Mouse (Mus musculus): ENCODE data around the gene Calr4. TPM values are rescaled to one million over a fixed set of nuclear protein-coding genes. Genes with fewer than 3 reads are reported as not detected.

The Calr4 gene
- polyA plus RNA-seq, 1 experiment from 2014 or later: 0.14 TPM

DNA sequence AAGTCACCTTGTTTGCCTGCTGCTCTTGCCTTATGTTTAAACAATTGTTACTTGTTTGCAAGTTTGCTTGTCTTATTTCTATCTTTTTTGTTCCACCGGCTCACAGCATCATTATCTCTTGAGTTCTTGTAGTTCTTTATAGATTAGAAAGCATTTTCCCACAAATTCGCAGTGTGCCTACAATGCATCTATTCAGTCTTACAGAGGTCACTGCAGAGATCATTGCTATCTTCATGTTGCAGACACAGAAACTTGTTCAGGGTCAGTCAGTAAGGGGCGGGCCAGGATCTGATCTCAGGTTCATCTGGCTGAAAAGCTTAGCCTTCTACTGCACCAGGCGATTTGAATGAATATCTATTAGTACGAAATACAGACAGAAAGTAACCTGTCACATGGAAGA, 20.2 kb downstream of the Calr4 start:
- ATAC-seq (replicated peaks; ENCODE audit: insufficient number of reproducible peaks, low FRiP score, low TSS enrichment, low read depth) (no peak), DNase-seq (ENCODE audit: low spot score) (no peak)
- 82% methylated on average over 5 of the region's 5 CpGs for WGBS
- no peak overlapping the region for H3K27ac ChIP-seq (replicated peaks; ENCODE audit: low read depth, low read length)
- no peak overlapping the region for H3K9ac ChIP-seq (replicated peaks; ENCODE audit: low read length)
- H3K36me3 ChIP-seq (replicated peaks; ENCODE audit: control insufficient read depth, insufficient read depth, low read depth, low read length): no peaks in the 10 kb centered on the region
- H3K4me2 ChIP-seq (ENCODE audit: low read depth, low read length): no peak overlapping the region
- no peaks in the 10 kb centered on the region; the same call in 1 of the 2 replicates for H3K4me1 ChIP-seq (ENCODE audit: control insufficient read depth, insufficient read depth, low read length)
- H3K4me3 ChIP-seq (ENCODE audit: low read depth, low read length): no peak overlapping the region
- no peaks in the 10 kb centered on the region for H3K27me3 ChIP-seq (ENCODE audit: control insufficient read depth, insufficient read depth, low read length)
- H3K9me3 ChIP-seq (replicated peaks; ENCODE audit: control insufficient read depth, low read length): no peaks in the 10 kb centered on the region

DNA sequence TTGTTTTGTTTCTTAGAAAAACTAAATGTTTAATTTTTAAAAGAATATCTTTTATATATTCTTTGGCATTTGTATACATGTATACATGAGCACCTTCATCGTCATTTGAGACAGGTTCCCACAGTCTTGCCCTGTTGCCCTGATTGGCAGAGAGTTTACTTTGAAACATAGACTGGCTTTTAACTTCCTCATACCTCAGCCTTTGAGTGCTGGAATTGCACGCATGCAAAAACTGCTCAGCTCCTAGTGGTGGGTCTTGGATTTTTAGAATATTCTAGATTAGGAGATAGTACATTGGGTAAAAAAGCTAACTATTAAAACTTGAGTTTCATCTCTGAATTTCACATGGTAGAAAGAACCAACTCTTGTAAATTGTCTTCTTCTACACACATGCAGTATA, 21.0 kb downstream of the Calr4 start:
- Histone ChIP-seq H3K4me2 (ENCODE audit: low read depth, low read length) (no peak overlapping the region), H3K9ac (replicated peaks; ENCODE audit: low read length) (no peak overlapping the region), H3K4me1 (ENCODE audit: control insufficient read depth, insufficient read depth, low read length) (no peaks in the 10 kb centered on the region; the same call in 1 of the 2 replicates), H3K9me3 (replicated peaks; ENCODE audit: control insufficient read depth, low read length) (no peaks in the 10 kb centered on the region), H3K27ac (replicated peaks; ENCODE audit: low read depth, low read length) (no peak overlapping the region), H3K36me3 (replicated peaks; ENCODE audit: control insufficient read depth, insufficient read depth, low read depth, low read length) (no peaks in the 10 kb centered on the region), H3K4me3 (ENCODE audit: low read depth, low read length) (no peak overlapping the region), H3K27me3 (ENCODE audit: control insufficient read depth, insufficient read depth, low read length) (no peaks in the 10 kb centered on the region)
- ATAC-seq (replicated peaks; ENCODE audit: insufficient number of reproducible peaks, low FRiP score, low TSS enrichment, low read depth) (no peak), DNase-seq (ENCODE audit: low spot score) (no peak)
- WGBS: 77% methylated on average over 2 of the region's 2 CpGs

DNA sequence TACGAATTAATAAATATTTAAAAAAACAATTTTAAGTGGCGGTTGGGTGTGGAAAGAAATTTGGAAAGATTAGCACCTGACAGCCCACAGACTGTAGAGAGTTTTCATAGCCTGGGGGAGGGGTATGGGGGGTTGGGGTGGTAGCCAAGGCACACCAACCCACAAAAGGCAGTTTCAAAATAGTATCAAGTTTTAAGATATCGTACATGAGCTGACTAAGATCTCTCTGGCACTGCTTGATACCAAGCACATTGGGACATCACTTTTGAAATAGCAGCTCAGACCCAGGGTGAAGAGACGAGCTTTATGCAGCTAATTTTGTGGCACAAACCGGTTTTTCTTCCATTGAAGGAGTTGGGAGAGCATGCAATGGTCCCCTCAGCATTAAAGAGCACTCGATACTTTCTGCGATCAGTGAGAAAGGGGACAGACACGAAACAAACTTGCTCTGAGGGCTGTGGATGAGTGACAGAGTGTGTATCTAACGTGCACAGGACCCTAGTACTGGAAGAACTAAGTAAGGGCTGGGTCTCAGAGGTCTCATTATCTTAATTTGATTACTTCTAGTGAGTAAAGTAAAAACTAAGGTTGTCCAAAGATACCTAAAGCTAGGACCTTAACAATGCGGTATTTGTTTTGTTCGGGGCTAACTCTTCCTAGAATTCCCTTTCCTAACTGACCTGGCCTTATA, 21.6 kb downstream of the Calr4 start:
- Histone ChIP-seq H3K4me1 (ENCODE audit: control insufficient read depth, insufficient read depth, low read length) (no peaks in the 10 kb centered on the region; the same call in 1 of the 2 replicates), H3K27ac (replicated peaks; ENCODE audit: low read depth, low read length) (no peak overlapping the region), H3K27me3 (ENCODE audit: control insufficient read depth, insufficient read depth, low read length) (no peaks in the 10 kb centered on the region), H3K4me3 (ENCODE audit: low read depth, low read length) (no peak overlapping the region), H3K4me2 (ENCODE audit: low read depth, low read length) (no peak overlapping the region), H3K9me3 (replicated peaks; ENCODE audit: control insufficient read depth, low read length) (no peaks in the 10 kb centered on the region), H3K9ac (replicated peaks; ENCODE audit: low read length) (no peak overlapping the region), H3K36me3 (replicated peaks; ENCODE audit: control insufficient read depth, insufficient read depth, low read depth, low read length) (no peaks in the 10 kb centered on the region)
- ATAC-seq (replicated peaks; ENCODE audit: insufficient number of reproducible peaks, low FRiP score, low TSS enrichment, low read depth) (no peak), DNase-seq (ENCODE audit: low spot score) (no peak)
- WGBS: 78% methylated on average over 11 of the region's 11 CpGs

DNA sequence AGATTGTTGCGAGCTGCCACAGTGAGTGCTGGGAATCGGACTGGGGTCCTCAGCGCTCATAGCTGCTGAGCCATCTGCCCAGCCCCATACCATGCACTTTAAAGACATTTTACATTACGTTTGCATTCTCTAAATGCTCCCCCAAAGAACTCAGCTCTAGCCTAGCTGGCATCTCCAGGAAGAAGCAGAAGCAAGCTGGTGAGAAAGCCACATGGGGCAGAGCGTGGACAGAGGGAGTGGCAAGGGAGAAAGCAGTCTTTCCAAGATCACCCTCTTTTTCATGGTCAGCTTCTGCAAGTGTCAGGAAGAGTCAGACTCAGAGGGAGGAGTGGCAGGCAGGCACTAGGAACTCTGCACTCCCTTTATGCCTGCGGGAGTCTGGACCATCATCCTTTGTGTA, 22.5 kb downstream of the Calr4 start:
- Histone ChIP-seq H3K9me3 (replicated peaks; ENCODE audit: control insufficient read depth, low read length) (no peaks in the 10 kb centered on the region), H3K27ac (replicated peaks; ENCODE audit: low read depth, low read length) (no peak overlapping the region), H3K9ac (replicated peaks; ENCODE audit: low read length) (no peak overlapping the region), H3K4me3 (ENCODE audit: low read depth, low read length) (no peak overlapping the region), H3K4me1 (ENCODE audit: control insufficient read depth, insufficient read depth, low read length) (no peaks in the 10 kb centered on the region), H3K4me2 (ENCODE audit: low read depth, low read length) (no peak overlapping the region), H3K36me3 (replicated peaks; ENCODE audit: control insufficient read depth, insufficient read depth, low read depth, low read length) (no peaks in the 10 kb centered on the region), H3K27me3 (ENCODE audit: control insufficient read depth, insufficient read depth, low read length) (no peaks in the 10 kb centered on the region)
- no peak for ATAC-seq (replicated peaks; ENCODE audit: insufficient number of reproducible peaks, low FRiP score, low TSS enrichment, low read depth)
- DNase-seq (ENCODE audit: low spot score): no peak
- 83% methylated on average over 6 of the region's 6 CpGs for WGBS

DNA sequence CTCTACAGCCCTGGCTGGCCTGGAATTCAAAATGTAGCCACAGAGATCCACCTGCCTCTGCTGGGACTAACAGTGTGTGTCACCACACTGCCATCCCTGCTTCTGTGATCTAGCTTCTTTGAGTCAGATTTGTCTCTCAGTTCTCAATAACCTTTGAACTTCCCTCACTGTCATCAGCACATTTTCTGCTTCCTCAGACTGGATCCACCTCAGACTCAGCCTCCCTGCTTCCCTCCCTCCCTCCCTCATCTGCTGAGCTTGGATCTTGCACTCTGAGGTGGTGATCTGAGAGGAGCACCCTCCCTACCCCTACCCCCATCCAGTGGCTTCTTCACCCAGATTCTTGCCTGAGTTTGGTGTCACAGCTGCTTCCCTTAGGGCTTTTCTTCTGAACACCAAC, 23.4 kb downstream of the Calr4 start:
- Histone ChIP-seq H3K9me3 (replicated peaks; ENCODE audit: control insufficient read depth, low read length) (no peaks in the 10 kb centered on the region), H3K9ac (replicated peaks; ENCODE audit: low read length) (no peak overlapping the region), H3K27ac (replicated peaks; ENCODE audit: low read depth, low read length) (no peak overlapping the region), H3K36me3 (replicated peaks; ENCODE audit: control insufficient read depth, insufficient read depth, low read depth, low read length) (no peaks in the 10 kb centered on the region), H3K4me2 (ENCODE audit: low read depth, low read length) (no peak overlapping the region), H3K27me3 (ENCODE audit: control insufficient read depth, insufficient read depth, low read length) (no peaks in the 10 kb centered on the region), H3K4me1 (ENCODE audit: control insufficient read depth, insufficient read depth, low read length) (no peaks in the 10 kb centered on the region), H3K4me3 (ENCODE audit: low read depth, low read length) (no peak overlapping the region)
- ATAC-seq (replicated peaks; ENCODE audit: insufficient number of reproducible peaks, low FRiP score, low TSS enrichment, low read depth): no peak
- DNase-seq (ENCODE audit: low spot score): no peak

DNA sequence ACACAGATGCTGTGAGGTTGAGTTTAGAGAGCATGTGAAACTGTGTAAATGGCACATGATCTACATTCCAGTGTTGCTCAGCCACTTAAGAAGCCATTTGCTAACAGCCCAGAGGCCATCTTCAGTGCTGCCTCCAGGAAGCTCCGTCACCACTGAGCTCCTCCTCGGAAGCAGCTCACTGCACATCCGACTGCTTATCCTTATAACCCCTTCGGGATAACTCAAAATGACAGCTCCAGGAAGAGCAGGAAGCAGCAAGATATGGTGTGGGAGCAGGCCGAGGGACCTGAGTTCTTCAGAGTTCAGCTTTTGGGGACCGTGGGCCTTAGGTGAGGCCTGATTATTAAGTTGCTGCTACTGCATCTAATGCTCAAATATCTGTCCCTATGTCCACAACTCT, 27.8 kb downstream of the Calr4 start:
- H3K36me3 ChIP-seq (replicated peaks; ENCODE audit: control insufficient read depth, insufficient read depth, low read depth, low read length): no peaks in the 10 kb centered on the region
- DNase-seq (ENCODE audit: low spot score) (no peak), ATAC-seq (replicated peaks; ENCODE audit: insufficient number of reproducible peaks, low FRiP score, low TSS enrichment, low read depth) (no peak)
- H3K27ac ChIP-seq (replicated peaks; ENCODE audit: low read depth, low read length): no peak overlapping the region
- H3K27me3 ChIP-seq (ENCODE audit: control insufficient read depth, insufficient read depth, low read length): no peaks in the 10 kb centered on the region
- H3K4me3 ChIP-seq (ENCODE audit: low read depth, low read length): no peak overlapping the region
- no peaks in the 10 kb centered on the region for H3K4me1 ChIP-seq (ENCODE audit: control insufficient read depth, insufficient read depth, low read length)
- H3K9ac ChIP-seq (replicated peaks; ENCODE audit: low read length): no peak overlapping the region
- H3K9me3 ChIP-seq (replicated peaks; ENCODE audit: control insufficient read depth, low read length): no peaks in the 10 kb centered on the region
- no peak overlapping the region for H3K4me2 ChIP-seq (ENCODE audit: low read depth, low read length)
- 56% methylated on average over 6 of the region's 6 CpGs for WGBS

DNA sequence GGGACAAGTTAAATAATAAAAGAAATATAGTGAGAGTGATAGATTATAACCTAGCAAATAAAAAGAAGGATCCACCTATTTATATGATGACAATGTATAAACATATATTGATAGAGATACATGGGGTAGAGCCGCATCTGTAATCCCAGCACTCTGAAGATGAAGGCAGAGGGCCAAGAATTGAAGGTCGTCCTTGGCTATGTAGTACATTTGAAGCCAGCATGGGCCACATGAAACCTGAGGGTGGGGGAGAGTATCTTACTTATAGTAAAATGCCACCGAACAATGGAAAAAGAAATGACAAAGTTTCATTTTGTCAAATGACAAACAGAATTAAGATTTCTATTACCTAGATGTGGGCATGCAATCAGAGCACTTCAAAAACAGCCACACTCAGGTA, 31.8 kb downstream of the Calr4 start:
- no peak overlapping the region for H3K27ac ChIP-seq (replicated peaks; ENCODE audit: low read depth, low read length)
- H3K9ac ChIP-seq (replicated peaks; ENCODE audit: low read length): no peak overlapping the region
- 84% methylated on average over 3 of the region's 3 CpGs for WGBS
- H3K36me3 ChIP-seq (replicated peaks; ENCODE audit: control insufficient read depth, insufficient read depth, low read depth, low read length): no peaks in the 10 kb centered on the region
- H3K4me1 ChIP-seq (ENCODE audit: control insufficient read depth, insufficient read depth, low read length): no peaks in the 10 kb centered on the region
- H3K9me3 ChIP-seq (replicated peaks; ENCODE audit: control insufficient read depth, low read length): no peaks in the 10 kb centered on the region
- H3K27me3 ChIP-seq (ENCODE audit: control insufficient read depth, insufficient read depth, low read length): no peaks in the 10 kb centered on the region
- ATAC-seq (replicated peaks; ENCODE audit: insufficient number of reproducible peaks, low FRiP score, low TSS enrichment, low read depth) (no peak), DNase-seq (ENCODE audit: low spot score) (no peak)
- no peak overlapping the region for H3K4me2 ChIP-seq (ENCODE audit: low read depth, low read length)
- no peak overlapping the region for H3K4me3 ChIP-seq (ENCODE audit: low read depth, low read length)

DNA sequence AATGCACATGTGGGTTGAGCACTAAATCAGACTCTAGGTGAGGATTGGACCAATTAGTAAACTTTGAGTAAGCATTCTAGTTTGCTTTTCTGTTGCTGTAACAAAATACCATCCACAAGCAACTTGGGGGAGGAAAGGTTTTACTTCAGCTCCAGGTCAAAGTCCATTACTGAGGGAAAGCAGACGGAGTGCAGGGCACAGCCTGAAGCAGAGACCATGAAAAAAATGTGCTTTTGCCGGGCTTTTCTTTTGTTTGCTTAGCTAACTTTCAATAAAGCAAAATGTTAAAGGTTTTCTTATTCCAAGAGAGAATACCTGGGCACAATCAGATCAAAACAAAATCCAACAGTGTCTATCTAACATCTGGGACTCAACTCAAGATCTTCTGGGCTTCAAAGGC, 32.5 kb downstream of the Calr4 start:
- no peak overlapping the region for H3K4me3 ChIP-seq (ENCODE audit: low read depth, low read length)
- DNase-seq (ENCODE audit: low spot score): no peak
- H3K4me1 ChIP-seq (ENCODE audit: control insufficient read depth, insufficient read depth, low read length): no peaks in the 10 kb centered on the region
- 68% methylated on average over 2 of the region's 2 CpGs for WGBS
- no peak for ATAC-seq (replicated peaks; ENCODE audit: insufficient number of reproducible peaks, low FRiP score, low TSS enrichment, low read depth)
- H3K27ac ChIP-seq (replicated peaks; ENCODE audit: low read depth, low read length): no peak overlapping the region
- H3K9ac ChIP-seq (replicated peaks; ENCODE audit: low read length): no peak overlapping the region
- no peaks in the 10 kb centered on the region for H3K36me3 ChIP-seq (replicated peaks; ENCODE audit: control insufficient read depth, insufficient read depth, low read depth, low read length)
- H3K27me3 ChIP-seq (ENCODE audit: control insufficient read depth, insufficient read depth, low read length): no peaks in the 10 kb centered on the region
- no peaks in the 10 kb centered on the region for H3K9me3 ChIP-seq (replicated peaks; ENCODE audit: control insufficient read depth, low read length)
- H3K4me2 ChIP-seq (ENCODE audit: low read depth, low read length): no peak overlapping the region
